Mouse (Mus musculus) bone marrow macrophage, adult 2 months (primary cell): ENCODE data around the gene Pqlc2.

ENCODE experiments used
- CTCF ChIP-seq: IDR thresholded peaks from 2 replicates; pipeline ENCODE4 v1.5.1; 2012; ENCODE audit warnings: low read depth, mild to moderate bottlenecking, low read length, moderate library complexity
- POLR2A ChIP-seq: IDR thresholded peaks from 2 replicates; pipeline ENCODE4 v1.6.1; 2012; ENCODE audit warnings: mild to moderate bottlenecking, low read depth, low read length, borderline replicate concordance

DNA sequence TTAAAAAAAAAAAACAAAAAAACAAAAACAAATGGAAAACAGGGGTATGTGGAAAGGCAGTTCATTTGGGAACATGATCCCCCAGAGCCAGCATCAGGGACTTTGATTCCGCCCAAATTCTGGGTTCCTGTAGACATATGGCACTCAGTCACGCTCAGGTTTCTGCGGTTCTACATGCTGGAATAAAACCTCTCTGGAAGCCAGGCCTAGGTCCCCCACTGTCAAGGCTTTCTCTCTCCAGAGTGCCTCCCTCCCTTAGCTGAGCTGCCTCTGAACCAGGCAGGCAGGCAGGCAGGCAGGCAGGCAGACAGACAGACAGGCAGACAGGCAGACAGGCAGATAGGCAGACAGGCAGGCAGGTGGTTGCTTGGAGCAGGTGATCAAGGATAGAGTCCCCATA, 40.3 kb downstream of the Pqlc2 start:
- TF ChIP-seq CTCF = no peak
- TF ChIP-seq POLR2A = no peak
